Mouse (Mus musculus): Measurements from ENCODE around the gene Olfr105-ps.

The Olfr105-ps gene

GRCm38 (mm10) chr17:37378733-37379132 lies at the start of gene Olfr105-ps:
TSS of gene Olfr105-ps (plus strand) at chr17:37379033.
- DNase-seq, result no peak

- DNase-seq, result no peak
These were observed 39.2 kb upstream of the Olfr105-ps start, which contains the start of gene Olfr103 for GRCm38 (mm10) chr17:37339598-37339997. TSS of gene Olfr103 (minus strand) at chr17:37339698.

GRCm38 (mm10) chr17:37359282-37359681 lies 19.6 kb upstream of the Olfr105-ps start, which contains the start of gene Olfr104-ps:
TSS of gene Olfr104-ps (plus strand) at chr17:37359582.
- DNase-seq, result no peak

- DNase-seq, result no peak
These were observed 11.3 kb downstream of the Olfr105-ps start, which contains the start of gene Olfr106-ps for GRCm38 (mm10) chr17:37390093-37390492. TSS of gene Olfr106-ps (plus strand) at chr17:37390393.

GRCm38 (mm10) chr17:37398926-37399325 lies 20.1 kb downstream of the Olfr105-ps start, which contains the start of gene Olfr107:
TSS of gene Olfr107 (plus strand) at chr17:37399226.
- DNase-seq, result no peak

- DNase-seq, result no peak
These were observed 34.5 kb downstream of the Olfr105-ps start for GRCm38 (mm10) chr17:37413380-37413779.
